Mouse (Mus musculus) B cell, adult 67 days (primary cell): ENCODE results near the gene Traf6. TPM values are rescaled to one million over a fixed set of nuclear protein-coding genes. Genes with fewer than 3 reads are reported as not detected.

Experiments
- total RNA-seq, 2 experiments: library from RNA; stranded (reverse); gene quantifications; 4 replicates each; pipeline ENCODE4 v1.2.4; 2023

The Traf6 gene
- 10 to 100 TPM; 50.6 to 52.1 TPM for total RNA-seq

GRCm38 (mm10) chr2:101678236-101679021 lies at the start of gene Traf6:
TSS of gene Traf6 (plus strand) at chr2:101678429.

GRCm38 (mm10) chr2:101649114-101649671 lies 29.0 kb upstream of the Traf6 start, which contains the start of the genes Rag1 and B230118H07Rik:
TSS of gene Rag1 (minus strand) at chr2:101649501.
TSS of gene B230118H07Rik (minus strand) at chr2:101649532.

Other genes starting within 250 kb of the Traf6 start
- not detected for gene Rag2, start 53.7 kb upstream of the Traf6 start, total RNA-seq
- under 1 TPM; 0.52 to 0.83 TPM for gene Rag1, start 28.9 kb upstream of the Traf6 start, total RNA-seq
- gene B230118H07Rik, start 28.9 kb upstream of the Traf6 start, total RNA-seq: 1 to 10 TPM; 1.9 TPM
- under 1 TPM; 0.18 to 0.20 TPM for gene Prr5l, start 204.6 kb downstream of the Traf6 start, total RNA-seq
- gene Commd9, start 207.8 kb downstream of the Traf6 start, total RNA-seq: 10 to 100 TPM; 22.4 to 28.2 TPM